Mouse (Mus musculus) myocyte (in vitro differentiated cells): ENCODE measurements around the gene Sowaha. TPM values are rescaled to one million over a fixed set of nuclear protein-coding genes. Genes with fewer than 3 reads are reported as not detected.

Experiments
- H3K27me3 ChIP-seq: one replicate; pipeline ENCODE4 v1.6.1; 2011; ENCODE audit not compliant: control insufficient read depth, insufficient read depth, insufficient read length
- H3K36me3 ChIP-seq: one replicate; pipeline ENCODE4 v1.6.1; 2011; ENCODE audit not compliant: control insufficient read depth, insufficient read depth
- H3K4me2 ChIP-seq: one replicate; pipeline ENCODE4 v1.6.1; 2011; ENCODE audit warnings: low read depth, control low read depth
- H3K4me3 ChIP-seq: one replicate; pipeline ENCODE4 v1.5.1; 2011; ENCODE audit warnings: mild to moderate bottlenecking, control low read depth, moderate library complexity
- H3K79me2 ChIP-seq: one replicate; pipeline ENCODE4 v1.6.1; 2011; ENCODE audit not compliant: control insufficient read depth, insufficient read depth
- H3ac ChIP-seq: one replicate; pipeline ENCODE4 v1.6.1; 2011; ENCODE audit not compliant: control insufficient read depth, insufficient read length
- CEBPB ChIP-seq: IDR thresholded peaks from 2 replicates; pipeline ENCODE4 v1.6.1; 2011; ENCODE audit warnings: mild to moderate bottlenecking, moderate library complexity; ENCODE audit not compliant: poor library complexity, insufficient read depth, severe bottlenecking
- E2F4 ChIP-seq: IDR thresholded peaks from one replicate; pipeline ENCODE4 v1.6.1; 2011; ENCODE audit warnings: mild to moderate bottlenecking, control low read depth, moderate library complexity; ENCODE audit not compliant: insufficient read depth
- MAX ChIP-seq: IDR thresholded peaks from one replicate; pipeline ENCODE4 v1.6.1; 2011; ENCODE audit warnings: low read depth, mild to moderate bottlenecking, control low read depth
- MYOD1 ChIP-seq, 3 experiments: IDR thresholded peaks; one replicate each; pipeline ENCODE4 v1.6.1; 2011; ENCODE audit warnings: control low read depth in 2 of 3, low read depth in 2 of 3, mild to moderate bottlenecking in 2 of 3, moderate library complexity in 1 of 3; ENCODE audit not compliant: insufficient read length in 2 of 3, control insufficient read depth in 1 of 3
- MYOG ChIP-seq, 3 experiments: IDR thresholded peaks; one replicate each; pipeline ENCODE4 v1.6.1; 2011; ENCODE audit warnings: control low read depth in 2 of 3, low read depth in 2 of 3, mild to moderate bottlenecking in 2 of 3; ENCODE audit not compliant: insufficient read length in 2 of 3, control insufficient read depth in 1 of 3, insufficient read depth in 1 of 3
- POLR2A ChIP-seq: IDR thresholded peaks from one replicate; pipeline ENCODE4 v1.6.1; 2011; ENCODE audit warnings: low read depth, mild to moderate bottlenecking, control low read depth, moderate library complexity; ENCODE audit not compliant: insufficient read length
- POLR2AphosphoS2 ChIP-seq: IDR thresholded peaks from one replicate; pipeline ENCODE4 v1.6.1; 2011; ENCODE audit warnings: low read depth, control low read depth; ENCODE audit not compliant: insufficient read length
- REST ChIP-seq: IDR thresholded peaks from one replicate; pipeline ENCODE4 v1.6.1; 2011; ENCODE audit warnings: mild to moderate bottlenecking, control low read depth, moderate library complexity; ENCODE audit not compliant: insufficient read depth, insufficient read length
- SRF ChIP-seq: IDR thresholded peaks from one replicate; pipeline ENCODE4 v1.6.1; 2011; ENCODE audit warnings: low read depth; ENCODE audit not compliant: control insufficient read depth, insufficient read length
- TCF12 ChIP-seq: IDR thresholded peaks from one replicate; pipeline ENCODE4 v1.6.1; 2011; ENCODE audit warnings: mild to moderate bottlenecking, control low read depth; ENCODE audit not compliant: poor library complexity, insufficient read depth, severe bottlenecking
- TCF3 ChIP-seq: IDR thresholded peaks from one replicate; pipeline ENCODE4 v1.6.1; 2011; ENCODE audit warnings: low read depth, control low read depth; ENCODE audit not compliant: insufficient read length
- USF1 ChIP-seq: IDR thresholded peaks from one replicate; pipeline ENCODE4 v1.6.1; 2011; ENCODE audit warnings: low read depth, mild to moderate bottlenecking, control low read depth, moderate library complexity
- polyA plus RNA-seq: library from polyadenylated mRNA; unstranded; fragments of >200 nt; fragmentation: generic; extraction: Trizol; gene quantifications from one replicate; pipeline ENCODE4 v1.2.1, GENCODE M21; 2012; ENCODE audit warnings: missing spikeins

Sowaha gene
- polyA plus RNA-seq, 1 experiment = not detected

DNA sequence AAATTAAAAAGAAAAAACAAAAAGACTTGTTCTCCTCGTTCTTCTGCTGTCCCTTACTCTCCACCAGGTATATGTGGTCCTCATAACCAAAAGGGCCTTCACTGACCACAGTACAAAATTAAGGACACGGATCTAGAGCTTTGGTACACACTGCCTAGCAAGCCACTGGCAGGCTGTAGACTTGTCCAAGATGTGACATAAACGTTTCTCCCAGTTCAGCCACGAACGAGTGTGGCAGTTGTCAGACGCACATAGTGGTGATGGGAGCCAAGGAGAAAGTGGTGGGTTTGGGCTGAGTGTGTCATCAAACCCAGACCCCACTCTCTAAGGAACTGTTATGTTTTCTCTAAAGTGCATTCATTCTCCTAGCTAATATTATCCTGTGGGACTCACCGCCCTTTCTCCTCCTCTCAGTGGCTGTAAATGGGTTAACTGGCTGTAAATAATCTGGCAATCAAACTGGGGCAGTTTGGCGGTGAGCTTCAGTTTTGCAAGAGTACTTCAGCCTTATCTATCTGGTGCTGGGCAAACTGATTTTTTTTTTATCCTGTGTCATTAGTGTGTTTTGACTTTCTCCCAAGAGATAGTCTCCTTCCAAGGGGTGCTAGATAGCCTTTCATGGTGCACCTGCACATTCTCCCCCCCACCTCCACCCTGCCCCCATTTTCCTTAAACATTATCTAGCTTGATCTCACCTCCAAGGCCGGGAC, 48.6 kb downstream of the Sowaha start:
- TF ChIP-seq SRF (no peak), TCF12 (no peak), USF1 (no peak), MYOG (IDR thresholded peaks at IDR 0.05; ENCODE audit: control insufficient read depth in 1 of 3, insufficient read depth in 1 of 3, insufficient read length in 2 of 3, low read depth in 2 of 3) (no peak), E2F4 (no peak), POLR2A (no peak), POLR2AphosphoS2 (no peak), CEBPB (no peak), MYOD1 (IDR thresholded peaks at IDR 0.05; ENCODE audit: control insufficient read depth in 1 of 3, insufficient read length in 2 of 3, low read depth in 2 of 3) (no peak), REST (no peak), MAX (no peak), TCF3 (no peak)
- peak overlapping the region; percentile 94 for H3K4me2 ChIP-seq
- peak overlapping the region; percentile 86 for H3K4me3 ChIP-seq
- H3K79me2 ChIP-seq = peaks cover 19% of the 10 kb centered on the region
- H3ac ChIP-seq = peak overlapping the region; percentile 97
- H3K36me3 ChIP-seq = peaks cover 14% of the 10 kb centered on the region
- H3K27me3 ChIP-seq = peaks cover 3% of the 10 kb centered on the region

DNA sequence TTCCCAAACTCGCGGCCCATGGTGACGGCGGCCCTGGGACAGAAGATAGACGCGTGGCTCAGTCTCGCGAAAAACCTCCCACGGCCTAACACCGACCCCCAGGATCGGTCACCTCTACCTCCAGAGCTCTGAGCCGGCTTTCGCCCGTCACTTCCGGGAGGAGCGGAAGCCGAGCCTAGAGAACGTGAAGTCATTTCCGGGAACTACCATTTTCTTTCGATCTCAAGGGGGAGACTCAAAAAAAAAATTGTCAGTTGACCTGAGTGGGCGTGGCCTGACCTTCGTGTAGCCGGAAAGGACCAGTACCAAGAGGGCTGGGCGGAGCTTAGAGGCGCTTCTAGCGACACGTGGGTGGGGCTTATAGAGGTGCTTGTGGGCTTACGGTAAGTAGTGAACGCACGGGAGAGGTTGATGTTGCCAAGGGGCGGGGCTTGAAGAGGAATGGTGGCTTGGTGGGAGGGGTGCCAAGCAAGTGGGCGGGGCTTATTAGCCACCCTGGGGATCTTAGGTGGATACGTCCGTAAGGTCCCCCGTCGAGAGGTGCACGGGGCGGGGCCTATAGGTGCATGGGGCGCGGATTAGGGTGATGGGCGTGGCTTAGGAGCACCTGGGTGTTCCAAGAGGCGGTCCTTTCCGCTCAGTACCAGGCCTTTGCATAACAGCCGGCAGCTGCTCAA, 49.3 kb downstream of the Sowaha start, which contains the start of the genes Uqcrq and Gdf9:
Uqcrq (minus strand) TSS at position 162 of the 677 bp plus-strand sequence.
Gdf9 (plus strand) TSS at position 354 of the 677 bp plus-strand sequence.
- Histone ChIP-seq H3K79me2 (peaks cover 19% of the 10 kb centered on the region), H3K36me3 (peaks cover 14% of the 10 kb centered on the region), H3K27me3 (no peaks in the 10 kb centered on the region), H3K4me2 (peak within 1 kb of the TSS; percentile 99), H3ac (peak within 1 kb of the TSS; percentile 97), H3K4me3 (peak within 1 kb of the TSS; percentile 86)
- TF ChIP-seq SRF (peak; percentile 12), TCF12 (no peak), POLR2A (peak; percentile 60), POLR2AphosphoS2 (peak; percentile 82), USF1 (peak; percentile 70)

DNA sequence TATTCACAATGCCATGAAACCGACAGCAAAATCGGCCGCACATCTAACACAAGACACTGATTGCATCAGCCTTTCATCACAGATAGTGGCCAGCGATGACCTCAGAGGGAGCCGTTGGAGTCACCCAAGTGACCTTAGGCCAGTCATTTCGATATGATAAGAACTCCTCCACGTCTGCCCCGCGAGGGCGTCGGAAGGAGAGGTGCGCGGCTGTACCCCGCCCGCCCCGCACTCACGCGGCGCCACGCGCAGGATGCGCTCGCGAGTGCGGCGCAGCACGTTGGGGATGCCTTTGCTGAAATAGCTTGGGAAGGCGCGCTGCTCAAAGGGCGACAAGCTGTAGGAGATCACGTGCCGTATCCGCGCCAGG, 49.8 kb downstream of the Sowaha start:
- peak overlapping the region; percentile 86 for H3K4me3 ChIP-seq
- no peaks in the 10 kb centered on the region for H3K27me3 ChIP-seq
- TF ChIP-seq CEBPB = peak; percentile 88
- TF ChIP-seq TCF12 = no peak
- H3K4me2 ChIP-seq = peak overlapping the region; percentile 99
- H3K79me2 ChIP-seq = peaks cover 19% of the 10 kb centered on the region
- peak overlapping the region; percentile 97 for H3ac ChIP-seq
- H3K36me3 ChIP-seq = peaks cover 14% of the 10 kb centered on the region

DNA sequence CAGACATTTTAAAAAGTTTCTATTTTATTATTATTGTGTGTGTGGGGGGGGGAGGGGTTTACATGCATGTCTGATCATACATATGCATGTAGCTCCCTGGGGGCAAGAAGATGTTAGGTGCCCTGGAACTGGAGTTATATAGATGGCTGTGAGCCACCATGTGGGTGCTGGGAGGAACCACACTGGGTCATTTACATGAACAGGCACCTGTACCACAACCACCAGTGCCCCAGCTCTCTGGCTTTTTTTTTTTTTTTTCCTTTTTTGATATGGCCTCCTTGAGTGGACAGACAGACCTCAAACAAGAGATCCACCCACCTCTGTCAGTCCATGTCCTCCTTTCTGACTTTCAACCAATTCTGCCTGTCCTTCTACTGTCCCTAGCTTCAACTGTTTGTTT, 50.9 kb downstream of the Sowaha start:
- peaks cover 19% of the 10 kb centered on the region for H3K79me2 ChIP-seq
- H3K4me2 ChIP-seq = peak overlapping the region; percentile 99
- H3K36me3 ChIP-seq = peaks cover 14% of the 10 kb centered on the region
- no peak for TF ChIP-seq MYOG (IDR thresholded peaks at IDR 0.05; ENCODE audit: control insufficient read depth in 1 of 3, insufficient read depth in 1 of 3, insufficient read length in 2 of 3, low read depth in 2 of 3)
- TF ChIP-seq POLR2AphosphoS2 = no peak
- TF ChIP-seq CEBPB = no peak
- peak; percentile 9 for TF ChIP-seq POLR2A
- peak overlapping the region; percentile 86 for H3K4me3 ChIP-seq
- peak overlapping the region; percentile 97 for H3ac ChIP-seq
- H3K27me3 ChIP-seq = no peaks in the 10 kb centered on the region

DNA sequence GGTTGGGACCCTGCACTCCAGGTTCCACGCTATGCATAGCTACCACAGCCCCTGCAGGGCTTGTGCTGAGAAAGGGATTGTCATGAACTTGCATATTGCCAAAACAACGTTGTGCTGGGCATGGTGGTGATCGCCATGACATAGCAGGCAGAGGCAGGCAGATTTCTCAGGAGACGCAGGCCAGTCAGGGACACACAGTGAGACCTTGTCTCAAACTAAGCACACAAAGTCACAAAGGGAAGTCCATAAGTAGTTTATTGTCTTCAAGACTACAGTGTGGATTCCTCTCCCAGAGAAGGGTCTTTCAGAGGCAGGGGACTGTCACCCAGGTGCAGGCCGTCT, 51.4 kb downstream of the Sowaha start:
- no peak overlapping the region for H3K4me2 ChIP-seq
- TF ChIP-seq TCF12 (no peak), POLR2AphosphoS2 (peak; percentile 74)
- H3K79me2 ChIP-seq = peaks cover 19% of the 10 kb centered on the region
- no peak overlapping the region for H3ac ChIP-seq
- H3K27me3 ChIP-seq = no peaks in the 10 kb centered on the region
- H3K4me3 ChIP-seq = peak overlapping the region; percentile 86
- H3K36me3 ChIP-seq = peaks cover 14% of the 10 kb centered on the region
